Mouse (Mus musculus) midbrain, postnatal 0 days (tissue): ENCODE measurements around the gene Sfxn3. TPM values are rescaled to one million over a fixed set of nuclear protein-coding genes. Genes with fewer than 3 reads are reported as not detected.

Source experiments
- ATAC-seq: fragments of 200-750 bp; cut with Nextera tagmentation; 2 replicates; pipeline ENCODE4 v1.8.0; 2017; ENCODE audit warnings: moderate number of reproducible peaks, mild to moderate bottlenecking, moderate TSS enrichment, moderate library complexity; ENCODE audit not compliant: low FRiP score
- DNase-seq: peaks from one replicate; pipeline ENCODE4 v3.0.0-alpha.2; 2015; ENCODE audit warnings: low spot score
- H3K27ac ChIP-seq: fragments of 300-500 bp; sonication (generic); 2 replicates; pipeline ENCODE4 v1.5.1; 2014; ENCODE audit warnings: low read depth, mild to moderate bottlenecking, low read length, mixed read lengths
- H3K27me3 ChIP-seq: fragments of 300-500 bp; sonication (generic); 2 replicates; pipeline ENCODE4 v1.6.1; 2014; ENCODE audit warnings: low read length, control low read depth, mixed read lengths; ENCODE audit not compliant: insufficient read depth
- H3K36me3 ChIP-seq: fragments of 300-500 bp; sonication (generic); 2 replicates; pipeline ENCODE4 v1.6.1; 2014; ENCODE audit warnings: low read length, control low read depth, mixed read lengths; ENCODE audit not compliant: insufficient read depth
- H3K4me1 ChIP-seq: fragments of 300-500 bp; sonication (generic); 2 replicates; pipeline ENCODE4 v1.6.1; 2014; ENCODE audit warnings: mild to moderate bottlenecking, control low read depth, antibody characterized with exemption, low read length, mixed read lengths; ENCODE audit not compliant: insufficient read depth
- H3K4me2 ChIP-seq: fragments of 300-500 bp; sonication (generic); 2 replicates; pipeline ENCODE4 v1.6.1; 2014; ENCODE audit warnings: low read depth, mild to moderate bottlenecking, low read length, mixed read lengths; ENCODE audit not compliant: poor library complexity, severe bottlenecking
- H3K4me3 ChIP-seq: fragments of 300-500 bp; sonication (generic); 2 replicates; pipeline ENCODE4 v1.5.1; 2014; ENCODE audit warnings: low read depth, mild to moderate bottlenecking, low read length, moderate library complexity
- H3K9ac ChIP-seq: fragments of 300-500 bp; sonication (generic); replicated peaks from 2 replicates; pipeline ENCODE4 v1.6.1; 2014; ENCODE audit warnings: mild to moderate bottlenecking, low read length, moderate library complexity, mixed read lengths; ENCODE audit not compliant: poor library complexity, severe bottlenecking
- H3K9me3 ChIP-seq: fragments of 300-500 bp; sonication (generic); 2 replicates; pipeline ENCODE4 v1.6.1; 2016; ENCODE audit warnings: low read length, control low read depth
- CTCF ChIP-seq: IDR thresholded peaks from 2 replicates; pipeline ENCODE4 v1.5.1; 2016; ENCODE audit warnings: antibody characterized with exemption, mild to moderate bottlenecking
- WGBS: fragments of 180-500 bp; shearing (Covaris S2); extraction: QIAGEN DNeasy Blood & Tissue Kit; methylation state at CpG from one replicate; pipeline ENCODE4 v1.1.7; 2014; 5-methylcytosine and 5-hydroxymethylcytosine counted together
- polyA plus RNA-seq: library from polyadenylated mRNA; unstranded; fragments of >200 nt; fragmentation: Nextera tagmentation; extraction: Ambion mirVana; gene quantifications from 2 replicates; pipeline ENCODE4 v1.2.1, GENCODE M21; 2015
- total RNA-seq: library from RNA; depleted of rRNA; stranded (reverse); fragments of >200 nt; gene quantifications from 2 replicates; pipeline ENCODE4 v1.2.3, GENCODE M21; 2014

The Sfxn3 gene
- total and polyA plus RNA-seq, 2 experiments from 2014 or later: 85.8 to 102 TPM

GRCm38 (mm10) chr19:45076586-45077510 lies 29.5 kb downstream of the Sfxn3 start:
- peak overlapping the region; percentile 29 for H3K4me3 ChIP-seq
- H3K4me2 ChIP-seq: peak overlapping the region; percentile 46
- no peaks in the 10 kb centered on the region for H3K36me3 ChIP-seq
- H3K4me1 ChIP-seq: 0 out of 2 replicates have a peak, but pooled peaks cover 4% of the 10 kb centered on the region
- under 1% methylated on average over 62 of the region's 62 CpGs for WGBS
- DNase-seq (no peak), ATAC-seq (no peak)
- no peak overlapping the region for H3K27ac ChIP-seq
- H3K9me3 ChIP-seq: no peaks in the 10 kb centered on the region
- no peak overlapping the region; the same call in 1 of the 2 replicates for H3K9ac ChIP-seq
- TF ChIP-seq CTCF: peak; percentile 66
- peaks cover 49% of the 10 kb centered on the region for H3K27me3 ChIP-seq

- 8% methylated on average over 20 of the region's 20 CpGs for WGBS
- H3K4me2 ChIP-seq: no peak overlapping the region
- no peak overlapping the region for H3K4me3 ChIP-seq
- no peak for DNase-seq
- no peak for ATAC-seq
- no peaks in the 10 kb centered on the region for H3K36me3 ChIP-seq
- H3K27ac ChIP-seq: no peak overlapping the region
- H3K27me3 ChIP-seq: peaks cover 53% of the 10 kb centered on the region
- no peak overlapping the region for H3K9ac ChIP-seq
- H3K9me3 ChIP-seq: no peaks in the 10 kb centered on the region
- TF ChIP-seq CTCF: no peak
- H3K4me1 ChIP-seq: 0 out of 2 replicates have a peak, but pooled peaks cover 4% of the 10 kb centered on the region
These were observed 30.7 kb downstream of the Sfxn3 start for GRCm38 (mm10) chr19:45077742-45078645.

- Histone ChIP-seq H3K27ac (no peak overlapping the region), H3K4me3 (no peak overlapping the region), H3K9ac (no peak overlapping the region), H3K4me1 (0 out of 2 replicates have a peak, but pooled peaks cover 4% of the 10 kb centered on the region), H3K36me3 (no peaks in the 10 kb centered on the region), H3K4me2 (peak overlapping the region; percentile 52), H3K9me3 (no peaks in the 10 kb centered on the region), H3K27me3 (peaks cover 56% of the 10 kb centered on the region)
- 5% methylated on average over 17 of the region's 17 CpGs for WGBS
- DNase-seq (peak; percentile 66), ATAC-seq (no peak)
- TF ChIP-seq CTCF: peak; percentile 63
These were observed 31.9 kb downstream of the Sfxn3 start for GRCm38 (mm10) chr19:45078971-45079764.

GRCm38 (mm10) chr19:45079769-45080515 lies 32.6 kb downstream of the Sfxn3 start:
- H3K27me3 ChIP-seq: peaks cover 57% of the 10 kb centered on the region
- ATAC-seq: no peak
- H3K27ac ChIP-seq: no peak overlapping the region
- 0 out of 2 replicates have a peak, but pooled peaks cover 4% of the 10 kb centered on the region for H3K4me1 ChIP-seq
- no peaks in the 10 kb centered on the region for H3K36me3 ChIP-seq
- H3K4me3 ChIP-seq: peak overlapping the region; percentile 23
- H3K9me3 ChIP-seq: no peaks in the 10 kb centered on the region
- DNase-seq: peak; percentile 52
- peak overlapping the region; percentile 52 for H3K4me2 ChIP-seq
- H3K9ac ChIP-seq: peak overlapping the region; percentile 44; the same call in 1 of the 2 replicates
- WGBS: 2% methylated on average over 45 of the region's 45 CpGs
- TF ChIP-seq CTCF: no peak
